Mouse (Mus musculus): ENCODE measurements at regions not wholly inside any gene's neighbourhood (a gene's known extent, or its start where the extent isn't known, plus 50 kb on each side); places are given as distances from the start of the nearest gene placed in this dataset.

- in situ Hi-C loops (cut with MboI, MseI) = no loop called here
These were observed 593.9 kb downstream of the Slco4c1 start for GRCm38 (mm10) chr1:96278046-96278576.

- in situ Hi-C loops (cut with MboI, MseI) = no loop called here
These were observed 595.3 kb downstream of the Slco4c1 start for GRCm38 (mm10) chr1:96276646-96277045.
